Mouse (Mus musculus): Measurements from ENCODE around the gene Pck2.

Gene Pck2

GRCm38 (mm10) chr14:55526674-55527073 is 13.4 kb upstream of the Pck2 start:
- DNase-seq (ENCODE audit: extremely low spot score, low read depth, low spot score) = no peak

GRCm38 (mm10) chr14:55527940-55528339 is 12.1 kb upstream of the Pck2 start:
- no peak for DNase-seq (ENCODE audit: extremely low spot score, low read depth, low spot score)

- DNase-seq (ENCODE audit: extremely low spot score, low read depth, low spot score) = no peak
These were observed 3.8 kb upstream of the Pck2 start for GRCm38 (mm10) chr14:55536116-55536745.

- no peak for DNase-seq (ENCODE audit: extremely low spot score, low read depth, low spot score)
These were observed 788 bp downstream of the Pck2 start for GRCm38 (mm10) chr14:55540787-55541321.

- no peak for DNase-seq (ENCODE audit: extremely low spot score, low read depth, low spot score)
These were observed 2.2 kb downstream of the Pck2 start for GRCm38 (mm10) chr14:55542268-55542667.

- DNase-seq (ENCODE audit: extremely low spot score, low read depth, low spot score) = no peak
These were observed 4.3 kb downstream of the Pck2 start for GRCm38 (mm10) chr14:55544334-55544733.

- DNase-seq (ENCODE audit: extremely low spot score, low read depth, low spot score) = no peak
These were observed 10.1 kb downstream of the Pck2 start for GRCm38 (mm10) chr14:55550191-55550590.

GRCm38 (mm10) chr14:55551347-55551746 is 11.3 kb downstream of the Pck2 start:
- no peak for DNase-seq (ENCODE audit: extremely low spot score, low read depth, low spot score)

- no peak for DNase-seq (ENCODE audit: extremely low spot score, low read depth, low spot score)
These were observed 11.7 kb downstream of the Pck2 start for GRCm38 (mm10) chr14:55551794-55552193.

GRCm38 (mm10) chr14:55554635-55555034 is 14.6 kb downstream of the Pck2 start:
- no peak for DNase-seq (ENCODE audit: extremely low spot score, low read depth, low spot score)

GRCm38 (mm10) chr14:55555788-55556187 is 15.7 kb downstream of the Pck2 start:
- DNase-seq (ENCODE audit: extremely low spot score, low read depth, low spot score) = no peak

GRCm38 (mm10) chr14:55557003-55557402 is 16.9 kb downstream of the Pck2 start:
- no peak for DNase-seq (ENCODE audit: extremely low spot score, low read depth, low spot score)

GRCm38 (mm10) chr14:55557587-55557986 is 17.5 kb downstream of the Pck2 start:
- no peak for DNase-seq (ENCODE audit: extremely low spot score, low read depth, low spot score)

- no peak for DNase-seq (ENCODE audit: extremely low spot score, low read depth, low spot score)
These were observed 18.8 kb downstream of the Pck2 start for GRCm38 (mm10) chr14:55558740-55559448.

- peak; percentile 73 for DNase-seq (ENCODE audit: extremely low spot score, low read depth, low spot score)
These were observed 19.7 kb downstream of the Pck2 start, which contains the start of gene Dcaf11 for GRCm38 (mm10) chr14:55559799-55560201. TSS of gene Dcaf11 (plus strand) at chr14:55560006.

GRCm38 (mm10) chr14:55560202-55561073 is 20.4 kb downstream of the Pck2 start, which contains the start of gene A730061H03Rik:
TSS of gene A730061H03Rik (minus strand) at chr14:55560406.
- DNase-seq (ENCODE audit: extremely low spot score, low read depth, low spot score) = peak; percentile 95

- DNase-seq (ENCODE audit: extremely low spot score, low read depth, low spot score) = no peak
These were observed 21.8 kb downstream of the Pck2 start for GRCm38 (mm10) chr14:55561860-55562259.

- DNase-seq (ENCODE audit: extremely low spot score, low read depth, low spot score) = no peak
These were observed 23.2 kb downstream of the Pck2 start for GRCm38 (mm10) chr14:55563249-55563648.

- no peak for DNase-seq (ENCODE audit: extremely low spot score, low read depth, low spot score)
These were observed 25.7 kb downstream of the Pck2 start for GRCm38 (mm10) chr14:55565748-55566147.

- no peak for DNase-seq (ENCODE audit: extremely low spot score, low read depth, low spot score)
These were observed 27.4 kb downstream of the Pck2 start for GRCm38 (mm10) chr14:55567496-55567895.

- no peak for DNase-seq (ENCODE audit: extremely low spot score, low read depth, low spot score)
These were observed 30.5 kb downstream of the Pck2 start for GRCm38 (mm10) chr14:55570588-55570987.

Measured in hindlimb bud, embryonic 11.5 days (tissue).